Mouse (Mus musculus) CD8-positive naive resting alpha-beta T cell, adult 2 months (primary cell): ENCODE measurements around the gene Usp44.

Experiments
- DNase-seq, 2 experiments: peaks; one replicate each; pipeline ENCODE4 v3.0.0; 2022; ENCODE audit warnings: low read depth in 2 of 2, low spot score in 2 of 2

Gene Usp44

GRCm38 (mm10) chr10:93846706-93847105 is 15.4 kb downstream of the Usp44 start:
- DNase-seq, result no peak

DNA sequence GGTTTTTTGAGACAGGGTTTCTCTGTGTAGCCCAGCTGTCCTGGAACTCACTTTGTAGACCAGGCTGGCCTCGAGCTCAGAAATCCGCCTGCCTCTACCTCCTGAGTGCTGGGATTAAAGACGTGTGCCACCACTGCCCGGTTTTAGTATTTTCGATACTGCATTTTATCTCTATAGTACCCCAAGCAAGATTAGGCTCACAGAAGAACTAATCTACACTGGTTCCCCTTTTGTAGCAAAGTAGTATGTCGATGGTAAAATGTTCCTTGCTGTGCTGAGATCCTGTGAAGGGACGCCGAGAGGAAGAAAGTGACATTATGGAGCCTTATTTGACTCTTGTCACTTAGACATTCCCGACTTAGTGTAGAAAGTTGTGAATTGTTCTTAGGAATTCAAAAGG is 23.8 kb downstream of the Usp44 start:
- no peak for DNase-seq

- no peak for DNase-seq
These were observed 24.7 kb downstream of the Usp44 start for GRCm38 (mm10) chr10:93856095-93856494.

DNA sequence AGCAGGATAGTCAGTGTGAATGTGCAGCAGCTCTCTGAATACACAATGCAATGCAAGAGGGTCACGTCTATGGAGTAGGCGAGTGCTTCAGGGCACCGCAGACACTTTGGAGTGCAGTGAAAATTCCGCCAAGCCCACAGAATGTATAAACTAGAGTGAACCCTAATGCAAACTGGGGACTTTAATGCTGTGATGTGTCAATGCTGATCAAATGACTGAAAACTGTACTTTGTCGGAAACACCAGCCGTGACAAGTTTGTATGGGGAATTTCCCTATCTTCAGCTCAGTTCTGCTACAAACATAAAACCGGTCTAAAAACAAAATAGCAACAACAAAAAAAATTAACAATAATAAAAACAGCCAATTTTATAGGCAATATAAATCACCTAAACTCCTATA is 37.0 kb downstream of the Usp44 start:
- DNase-seq, result no peak

DNA sequence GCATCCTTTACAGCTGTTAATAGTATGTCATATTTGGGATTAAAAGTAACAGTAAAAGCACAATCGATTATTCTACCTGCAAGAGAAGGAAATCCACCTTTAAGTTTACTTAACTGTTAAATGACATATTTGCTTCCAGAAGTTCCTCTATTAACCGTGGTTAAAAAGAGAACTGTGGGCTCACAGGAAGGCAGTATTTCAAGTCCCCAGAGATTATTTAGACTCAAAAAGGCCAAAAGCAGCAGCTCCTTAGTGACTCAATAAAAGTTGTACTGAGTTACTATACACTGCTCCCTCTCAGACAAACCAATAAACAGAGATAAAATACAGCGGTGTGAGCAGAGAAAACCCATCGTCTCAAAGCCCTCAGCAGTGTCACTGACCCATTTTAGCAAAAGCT is 37.5 kb downstream of the Usp44 start:
- DNase-seq, result no peak

DNA sequence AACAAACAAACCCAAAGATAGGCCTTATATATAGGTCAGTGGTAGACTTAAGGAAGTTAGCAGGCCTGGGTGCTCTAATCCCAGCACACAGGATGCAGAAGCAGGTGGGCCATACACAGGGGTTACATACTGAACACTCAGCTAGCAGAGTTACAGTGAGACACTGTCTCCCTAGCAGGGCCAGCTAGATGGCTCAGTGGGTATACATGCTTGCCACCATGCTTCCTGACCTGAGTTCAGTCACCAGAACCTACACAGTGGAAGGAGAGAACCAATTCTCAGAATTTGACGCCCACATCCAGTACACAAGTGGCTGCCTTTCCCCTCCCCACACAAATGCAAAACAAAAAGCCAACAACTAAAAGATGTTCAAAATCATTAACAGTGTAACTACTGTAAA is 45.4 kb downstream of the Usp44 start:
- no peak for DNase-seq

GRCm38 (mm10) chr10:93878732-93879131 is 47.4 kb downstream of the Usp44 start:
- no peak for DNase-seq

GRCm38 (mm10) chr10:93881918-93882317 is 50.6 kb downstream of the Usp44 start:
- no peak for DNase-seq

DNA sequence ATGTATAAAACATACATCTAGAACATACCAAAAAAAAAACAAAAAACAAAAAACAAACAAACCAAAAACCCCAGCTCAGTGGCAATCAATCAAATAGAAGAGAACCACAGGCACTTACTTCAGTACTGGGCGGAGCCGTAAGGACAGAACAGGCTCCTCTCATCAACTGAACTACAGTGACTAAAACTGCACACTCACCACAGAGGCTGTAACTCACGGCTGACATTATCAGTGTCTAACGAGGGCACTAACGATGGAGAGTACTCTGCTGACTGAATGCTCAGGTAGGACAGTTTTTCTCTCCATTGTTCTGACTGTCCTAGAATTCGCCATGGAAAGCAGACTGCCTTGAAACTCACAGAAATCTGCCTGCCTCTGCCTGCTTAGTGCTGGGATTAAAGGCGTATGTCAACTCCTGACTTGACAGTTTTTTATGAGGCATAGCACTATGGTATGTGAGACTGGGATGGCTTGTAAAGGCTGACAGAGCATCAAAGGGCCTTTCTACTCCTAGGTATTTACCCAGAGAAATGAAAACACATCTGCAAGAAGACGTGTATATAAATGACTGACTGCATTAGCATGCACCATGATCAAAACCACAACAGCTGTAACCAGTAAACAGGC is 51.5 kb downstream of the Usp44 start:
- DNase-seq, result no peak

- DNase-seq, result no peak
These were observed 54.6 kb downstream of the Usp44 start for GRCm38 (mm10) chr10:93885839-93886477.

DNA sequence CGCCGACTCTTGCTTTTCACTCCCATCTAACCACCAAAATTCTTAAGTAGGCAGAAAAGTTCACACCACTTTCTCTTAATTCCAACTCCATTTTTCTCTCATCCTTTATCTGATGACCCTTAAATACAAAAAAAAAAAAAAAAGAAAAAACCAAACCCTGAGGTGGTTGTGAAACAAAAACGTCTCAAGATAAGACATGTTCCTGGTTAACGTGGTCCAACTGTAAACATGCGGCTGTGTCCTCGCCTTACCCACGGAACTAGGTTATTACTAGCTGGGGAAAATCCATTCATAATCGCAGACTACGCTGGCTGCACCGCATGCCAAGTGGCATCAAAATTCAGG is 57.2 kb downstream of the Usp44 start:
- no peak for DNase-seq

DNA sequence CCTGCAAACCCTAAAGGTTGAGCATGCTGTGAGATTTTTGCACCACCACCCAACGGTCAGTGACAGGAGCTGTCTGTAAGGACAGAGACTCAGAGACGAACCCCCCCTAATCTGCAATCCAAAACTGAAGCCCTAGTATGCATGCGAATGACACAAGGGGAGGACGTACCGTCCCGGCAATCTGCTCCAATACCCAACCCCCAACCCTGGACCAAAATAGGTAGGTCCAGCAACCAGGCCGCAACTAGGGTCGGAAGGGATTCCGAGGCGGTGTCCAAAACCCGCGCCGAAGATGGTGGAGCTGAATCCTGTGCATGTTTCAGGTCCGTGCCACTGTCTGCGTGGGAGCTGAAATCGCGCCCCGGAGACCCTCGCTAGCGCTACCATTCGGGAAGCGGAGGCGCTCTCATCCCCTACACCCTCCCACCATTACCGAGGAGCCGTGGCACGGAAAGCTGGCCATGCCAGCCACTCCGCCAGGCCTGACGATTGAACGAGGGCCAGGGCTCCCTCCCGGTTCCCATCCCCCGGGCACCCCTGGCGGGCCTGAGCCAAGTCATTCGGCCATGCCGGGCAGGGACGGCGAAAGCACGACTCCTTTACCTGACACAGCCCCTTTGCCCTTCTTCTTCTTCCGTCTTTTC is 57.7 kb downstream of the Usp44 start:
- no peak for DNase-seq

DNA sequence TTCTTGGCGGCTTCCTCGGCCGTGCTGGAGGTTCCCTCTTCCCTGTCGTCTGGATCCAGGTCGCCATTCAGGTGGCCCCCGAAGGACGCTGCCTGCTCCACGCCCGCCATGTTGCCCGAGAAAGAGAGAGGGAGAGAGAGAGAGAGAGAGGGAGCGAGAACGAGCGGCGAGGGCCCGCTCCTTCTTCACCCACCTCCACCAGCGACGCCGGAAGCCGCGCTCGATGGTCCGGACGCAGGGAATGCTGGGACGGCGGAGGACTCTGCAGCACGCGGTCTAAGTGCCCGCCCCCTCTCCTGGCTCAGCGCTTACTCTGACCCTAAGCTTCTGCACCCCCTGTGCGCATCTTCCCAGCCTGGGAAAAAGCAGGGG is 58.2 kb downstream of the Usp44 start:
- DNase-seq, result peak; percentile 66 to 73

GRCm38 (mm10) chr10:93889976-93890375 is 58.6 kb downstream of the Usp44 start:
- no peak for DNase-seq

GRCm38 (mm10) chr10:93890565-93890964 is 59.2 kb downstream of the Usp44 start:
- DNase-seq, result no peak

GRCm38 (mm10) chr10:93891031-93891430 is 59.7 kb downstream of the Usp44 start:
- no peak for DNase-seq

GRCm38 (mm10) chr10:93892551-93892950 is 61.2 kb downstream of the Usp44 start:
- DNase-seq, result no peak

DNA sequence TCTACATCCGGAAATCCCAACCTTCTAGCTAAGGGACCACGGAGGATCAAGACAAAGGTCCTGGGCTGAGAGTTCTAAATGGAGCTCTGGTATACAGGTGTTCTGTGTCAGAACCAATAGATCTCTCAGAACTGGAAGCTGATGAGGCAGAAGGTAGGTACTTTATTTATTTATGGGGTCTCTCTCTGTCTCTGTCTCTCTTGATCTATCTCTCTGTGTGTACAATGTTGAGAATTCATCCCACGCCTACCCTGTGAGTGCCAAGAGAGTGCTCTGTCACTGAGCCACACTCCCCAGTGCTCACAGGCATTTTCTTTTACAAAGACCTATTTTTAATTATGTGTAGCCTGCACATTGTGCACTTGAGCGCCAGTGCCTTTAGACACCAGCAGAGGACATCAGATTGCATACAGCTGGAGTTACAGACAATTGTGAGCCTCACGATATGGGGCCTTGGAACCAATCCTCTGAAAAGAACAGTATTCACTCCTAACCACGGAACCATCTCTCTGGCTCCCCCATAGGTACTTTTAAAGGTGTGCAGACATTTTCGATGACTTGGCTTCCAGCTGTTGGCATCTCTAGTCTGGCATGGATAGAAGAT is 65.8 kb downstream of the Usp44 start, which contains the start of gene Metap2:
Gene Metap2 (minus strand): TSS at position 51 of the 604 bp plus-strand sequence.
- DNase-seq, result no peak

DNA sequence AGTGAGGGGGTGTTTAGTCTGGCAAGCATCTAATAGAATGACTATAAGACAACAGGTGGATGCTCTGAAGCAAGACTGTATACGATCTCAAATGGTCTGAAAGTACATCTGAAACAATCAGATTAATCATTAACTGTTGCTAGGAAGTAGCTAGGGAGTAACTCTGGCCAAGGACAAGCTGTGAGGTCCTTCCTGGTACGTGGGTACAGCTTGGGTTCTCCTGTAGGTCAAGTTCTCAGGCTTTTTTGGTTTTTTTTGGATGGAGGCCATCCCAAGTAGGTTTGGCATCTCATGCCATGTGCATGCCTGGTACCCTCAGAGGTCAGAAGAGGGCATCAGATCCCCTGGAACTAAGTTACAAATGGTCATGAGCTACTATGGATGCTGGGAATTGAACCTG is 67.9 kb downstream of the Usp44 start:
- no peak for DNase-seq

- DNase-seq, result no peak
These were observed 68.6 kb downstream of the Usp44 start for GRCm38 (mm10) chr10:93899907-93900306.

DNA sequence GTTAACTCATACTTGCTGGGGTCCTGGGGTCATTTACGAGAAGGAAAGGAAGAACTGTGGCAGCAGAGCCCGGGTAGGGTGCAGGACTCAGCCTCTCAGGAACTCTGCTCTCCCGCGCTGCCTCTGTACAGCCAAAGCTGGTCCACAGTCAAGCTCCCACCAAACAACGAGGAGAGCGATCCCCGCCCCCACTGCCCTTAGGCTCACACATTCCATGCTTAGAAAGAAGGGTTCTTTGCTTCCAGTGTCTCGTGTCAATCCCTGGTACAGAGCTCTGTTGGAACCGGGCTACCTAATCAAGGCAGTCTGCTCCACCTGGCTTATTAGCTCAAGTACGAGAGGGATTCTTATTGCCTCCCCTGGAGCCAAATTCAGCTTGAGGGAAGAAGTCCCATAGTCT is 76.0 kb downstream of the Usp44 start:
- DNase-seq, result no peak
